ENCODE assay signal across 14 mouse cellular contexts in the genomic region with DNA sequence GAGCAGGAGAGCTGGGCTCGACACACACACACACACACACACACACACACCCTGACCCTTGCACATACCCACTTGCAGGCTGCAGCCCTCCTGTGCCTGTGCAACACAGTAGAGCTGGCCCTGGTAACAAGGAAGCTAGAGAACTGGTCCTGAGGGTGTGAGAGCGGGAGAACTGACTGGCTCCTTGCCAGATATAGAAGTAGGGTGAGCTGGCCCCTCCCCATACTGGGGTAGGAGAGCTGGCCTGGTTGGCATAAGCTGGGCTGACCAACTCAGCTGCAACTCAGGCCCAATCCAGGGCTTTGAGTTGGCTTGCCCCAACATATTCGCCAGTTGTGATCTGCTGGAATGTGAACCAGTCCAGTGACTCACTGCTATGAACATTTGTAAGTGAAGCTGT. TPM values are rescaled to one million over a fixed set of nuclear protein-coding genes. Genes with fewer than 3 reads are reported as not detected.
A peak's percentile ranks its signal among the peaks of the same experiment; 100 is the strongest.
DNase-seq lines count a peak whose midpoint lies in the region; ATAC-seq and TF ChIP-seq lines count a peak whose summit lies in the region.
"Had no signal": no experiment of that assay in that cellular context is flagged by ENCODE, and none has a peak within 500 bp of the region (broad histone marks: within the 10 kb centered on the region; RNA-seq: fewer than 3 reads in every experiment).

No protein-coding gene starts in this region.

- H3K4me1 ChIP-seq in embryonic facial prominence, embryonic 14.5 days (ENCODE audit: control insufficient read depth, insufficient read depth, low read length), result no peaks in the 10 kb centered on the region; the same call in 1 of the 2 replicates
- H3K4me1 ChIP-seq in embryonic facial prominence, embryonic 10.5 days, result no peaks in the 10 kb centered on the region
- H3K4me1 ChIP-seq in lung, postnatal 0 days (ENCODE audit: insufficient read depth, low read depth, low read length), result no peaks in the 10 kb centered on the region
- H3K4me1 ChIP-seq in liver, embryonic 12.5 days, result no peaks in the 10 kb centered on the region
- H3K4me1 ChIP-seq: forebrain, embryonic 10.5 days; midbrain, embryonic 10.5 days; neural tube, embryonic 15.5 days had no signal

- no peak for TF ChIP-seq CTCF in lung, postnatal 0 days (IDR thresholded peaks at IDR 0.05)

- no peak overlapping the region for H3K27ac ChIP-seq in embryonic facial prominence, embryonic 14.5 days (replicated peaks; ENCODE audit: low read depth, low read length)
- H3K27ac ChIP-seq in embryonic facial prominence, embryonic 10.5 days (replicated peaks), result no peak overlapping the region
- no peak overlapping the region for H3K27ac ChIP-seq in lung, postnatal 0 days (ENCODE audit: low read length)
- H3K27ac ChIP-seq in liver, embryonic 12.5 days, result no peak overlapping the region
- H3K27ac ChIP-seq: forebrain, embryonic 10.5 days; limb, embryonic 13.5 days; midbrain, embryonic 10.5 days; neural tube, embryonic 15.5 days had no signal

- peak; percentile 41; the same call in 1 of the 2 replicates for ATAC-seq in embryonic facial prominence, embryonic 14.5 days (ENCODE audit: low read depth)
- peak; percentile 16 for ATAC-seq in granulocyte monocyte progenitor cell, adult 5-6 weeks (replicated peaks; ENCODE audit: poor library complexity, severe bottlenecking)
- ATAC-seq in lung, postnatal 0 days, result peak; percentile 72
- ATAC-seq in liver, embryonic 12.5 days, result no peak
- ATAC-seq: inflammation-experienced regulatory T-cells, adult 6 months had no signal

- no peak overlapping the region for H3K4me3 ChIP-seq in embryonic facial prominence, embryonic 14.5 days (ENCODE audit: low read depth, low read length)
- H3K4me3 ChIP-seq in embryonic facial prominence, embryonic 10.5 days, result no peak overlapping the region
- H3K4me3 ChIP-seq in lung, postnatal 0 days (ENCODE audit: low read depth, low read length), result no peak overlapping the region
- no peak overlapping the region for H3K4me3 ChIP-seq in liver, embryonic 12.5 days
- H3K4me3 ChIP-seq: forebrain, embryonic 10.5 days; limb, embryonic 13.5 days; midbrain, embryonic 10.5 days; neural tube, embryonic 15.5 days had no signal

- H3K9ac ChIP-seq in embryonic facial prominence, embryonic 14.5 days (ENCODE audit: low read depth, low read length), result no peak overlapping the region
- H3K9ac ChIP-seq in lung, postnatal 0 days (replicated peaks; ENCODE audit: low read depth), result no peak overlapping the region
- H3K9ac ChIP-seq in liver, embryonic 12.5 days, result no peak overlapping the region
- H3K9ac ChIP-seq: limb, embryonic 13.5 days; neural tube, embryonic 15.5 days had no signal

- no peaks in the 10 kb centered on the region for H3K27me3 ChIP-seq in embryonic facial prominence, embryonic 14.5 days (replicated peaks; ENCODE audit: control insufficient read depth, insufficient read depth, low read length)
- H3K27me3 ChIP-seq in embryonic facial prominence, embryonic 10.5 days (replicated peaks; ENCODE audit: low read depth, poor library complexity, severe bottlenecking), result no peaks in the 10 kb centered on the region
- no peaks in the 10 kb centered on the region for H3K27me3 ChIP-seq in lung, postnatal 0 days (replicated peaks; ENCODE audit: insufficient read depth, low read length)
- peaks cover 4% of the 10 kb centered on the region; the same call in 1 of the 2 replicates for H3K27me3 ChIP-seq in liver, embryonic 12.5 days (replicated peaks)
- H3K27me3 ChIP-seq: limb, embryonic 13.5 days; neural tube, embryonic 15.5 days had no signal

- no peaks in the 10 kb centered on the region for H3K9me3 ChIP-seq in embryonic facial prominence, embryonic 14.5 days (ENCODE audit: control insufficient read depth, low read length)
- H3K9me3 ChIP-seq in embryonic facial prominence, embryonic 10.5 days, result 0 out of 2 replicates have a peak, but pooled peaks cover 2% of the 10 kb centered on the region
- H3K9me3 ChIP-seq in lung, postnatal 0 days (ENCODE audit: low read length), result no peaks in the 10 kb centered on the region
- H3K9me3 ChIP-seq in liver, embryonic 12.5 days (replicated peaks), result no peaks in the 10 kb centered on the region
- H3K9me3 ChIP-seq: limb, embryonic 13.5 days; midbrain, embryonic 10.5 days; neural tube, embryonic 15.5 days had no signal

- no peaks in the 10 kb centered on the region for H3K36me3 ChIP-seq in embryonic facial prominence, embryonic 14.5 days (ENCODE audit: control insufficient read depth, insufficient read depth, low read length)
- H3K36me3 ChIP-seq in embryonic facial prominence, embryonic 10.5 days (replicated peaks), result no peaks in the 10 kb centered on the region
- no peaks in the 10 kb centered on the region for H3K36me3 ChIP-seq in lung, postnatal 0 days (ENCODE audit: insufficient read depth, low read length)
- no peaks in the 10 kb centered on the region for H3K36me3 ChIP-seq in liver, embryonic 12.5 days
- H3K36me3 ChIP-seq: forebrain, embryonic 10.5 days; limb, embryonic 13.5 days; midbrain, embryonic 10.5 days; neural tube, embryonic 15.5 days had no signal

- no peak overlapping the region for H3K4me2 ChIP-seq in embryonic facial prominence, embryonic 14.5 days (ENCODE audit: low read depth, low read length)
- H3K4me2 ChIP-seq in lung, postnatal 0 days (replicated peaks; ENCODE audit: low read depth, low read length), result no peak overlapping the region
- H3K4me2 ChIP-seq in liver, embryonic 12.5 days, result no peak overlapping the region
- H3K4me2 ChIP-seq: limb, embryonic 13.5 days; neural tube, embryonic 15.5 days had no signal

- TF ChIP-seq EP300 in lung, postnatal 0 days (IDR thresholded peaks at IDR 0.05), result no peak

- peak; percentile 18 for DNase-seq in embryonic facial prominence, embryonic 14.5 days (ENCODE audit: low spot score)
- no peak for DNase-seq in embryonic facial prominence, embryonic 10.5 days (ENCODE audit: low spot score)
- DNase-seq in 3T3-L1 (ENCODE audit: low read depth, low spot score), result peak; percentile 81
- DNase-seq in lung, postnatal 0 days (ENCODE audit: low spot score), result peak; percentile 63
- no peak for DNase-seq in spleen, adult 18-20 months
- no peak for DNase-seq in right cerebral cortex, postnatal 4 days
- DNase-seq: cerebellum, adult 11-12 months had no signal

- WGBS in embryonic facial prominence, embryonic 14.5 days, result 64% methylated on average over 3 of the region's 3 CpGs
- WGBS in embryonic facial prominence, embryonic 10.5 days, result 84% methylated on average over 3 of the region's 3 CpGs
- 42% methylated on average over 3 of the region's 3 CpGs for WGBS in lung, postnatal 0 days
- 60% methylated on average over 3 of the region's 3 CpGs for WGBS in liver, embryonic 12.5 days (ENCODE audit: insufficient replicate concordance)

RNA-seq across cellular contexts. Expression of a gene that starts 51.8 kb away (rescaled TPM):
- 32.3 and 38.3 TPM in 2 replicates for polyA plus RNA-seq in embryonic facial prominence, embryonic 14.5 days (2014; fragmentation: Nextera tagmentation; extraction: Ambion mirVana)
- 57.7 and 58.1 TPM in 2 replicates for polyA plus RNA-seq in embryonic facial prominence, embryonic 10.5 days (2016; fragmentation: Nextera tagmentation; extraction: Ambion mirVana)
- 12.3 and 14.4 TPM in 2 replicates for total RNA-seq in granulocyte monocyte progenitor cell, adult 5-6 weeks (2014; fragmentation: Nextera tagmentation)
- 20.1 and 29.9 TPM in 2 replicates for total RNA-seq in granulocyte monocyte progenitor cell, adult 5-6 weeks (2017)
- polyA plus RNA-seq in lung, postnatal 0 days (2015; fragmentation: Nextera tagmentation; extraction: Ambion mirVana), result 40.8 and 41.0 TPM in 2 replicates
- 60.9 and 64.8 TPM in 2 replicates for polyA plus RNA-seq in liver, embryonic 12.5 days (2016; fragmentation: Nextera tagmentation; extraction: Ambion mirVana)

Comparison
In these comparisons a context has a peak if more than half of its experiments do, and no peak if none do; other contexts are left out.
1. DNase-seq: peak in embryonic facial prominence, embryonic 14.5 days (single experiment), 3T3-L1 (single experiment) and lung, postnatal 0 days (single experiment); none in embryonic facial prominence, embryonic 10.5 days (single experiment), spleen, adult 18-20 months (0 of 2) and right cerebral cortex, postnatal 4 days (single experiment).